Mouse (Mus musculus): ENCODE measurements around the gene Rims1. TPM values are rescaled to one million over a fixed set of nuclear protein-coding genes. Genes with fewer than 3 reads are reported as not detected.

Rims1 gene
- total RNA-seq (2023) = not detected

DNA sequence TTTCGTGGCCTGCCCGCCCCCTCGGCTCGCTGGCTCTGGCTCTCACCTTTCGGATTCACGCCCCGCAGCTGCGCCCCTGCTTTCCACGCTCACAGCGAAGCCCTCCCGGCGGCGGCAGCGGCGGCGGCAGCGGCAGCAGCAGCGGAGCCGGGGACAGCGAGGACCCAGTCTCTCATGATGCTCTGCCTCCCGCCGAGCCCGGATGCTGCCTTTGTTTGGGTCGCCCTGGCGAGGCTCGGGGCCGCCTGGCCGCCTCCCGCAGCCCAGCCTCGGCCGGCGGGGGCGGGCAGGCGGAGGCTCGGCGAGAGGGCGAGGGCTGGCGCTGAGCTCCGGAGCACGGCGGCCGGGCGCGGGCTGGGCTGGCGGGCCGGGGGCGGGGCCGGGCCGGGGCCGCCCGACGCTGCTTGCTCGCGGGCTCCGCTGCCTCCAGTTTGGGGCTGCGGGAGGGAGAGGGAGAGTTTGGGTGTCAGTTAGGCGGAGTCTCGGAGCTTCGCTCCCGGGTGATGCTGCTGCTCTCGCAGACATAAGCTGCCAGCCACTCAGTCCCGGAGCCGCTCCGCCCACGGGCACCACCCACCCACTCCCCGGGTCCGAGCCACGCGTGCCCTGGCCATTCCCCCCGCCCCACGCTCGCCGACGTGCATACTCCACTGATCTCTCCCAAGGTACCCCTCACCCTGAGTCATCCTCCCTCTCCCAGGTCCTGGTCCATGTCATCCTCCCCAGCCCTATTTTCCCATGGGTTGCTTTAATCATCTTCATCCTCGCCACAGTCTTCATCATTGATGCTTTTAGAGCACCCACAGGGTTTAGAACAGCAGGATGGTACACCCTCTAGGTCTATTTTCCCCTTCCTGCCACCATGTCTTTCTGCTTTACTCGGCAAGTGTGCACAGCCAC, at the start of gene Rims1:
Gene Rims1, minus strand, starts transcription at position 269 of the 900 bp plus-strand sequence.

